ENCODE assay signal across 11 mouse cellular contexts in genomic region chr3:122128999-122129493, GRCm38 (mm10).
DNase-seq lines count a peak whose midpoint lies in the region; ATAC-seq and TF ChIP-seq lines count a peak whose summit lies in the region.
"Had no signal": no experiment of that assay in that cellular context is flagged by ENCODE, and none has a peak within 500 bp of the region (broad histone marks: within the 10 kb centered on the region; RNA-seq: fewer than 3 reads in every experiment).

No protein-coding gene starts in this region.

- no peak overlapping the region for H3K4me3 ChIP-seq in hindbrain, embryonic 10.5 days
- H3K4me3 ChIP-seq in neural tube, embryonic 13.5 days = no peak overlapping the region
- H3K4me3 ChIP-seq: embryonic facial prominence, embryonic 12.5 days; megakaryocyte, embryonic 14.5 days had no signal

- peak; percentile 14 for DNase-seq in layer of hippocampus, postnatal 10 days (ENCODE audit: low spot score in 2 of 2)
- DNase-seq in layer of hippocampus, adult 9-10 months (ENCODE audit: low spot score) = no peak
- DNase-seq in brain, embryonic 14.5 days (ENCODE audit: low read depth) = peak; percentile 73
- peak; percentile 17 for DNase-seq in hindbrain, embryonic 10.5 days (ENCODE audit: low spot score)
- DNase-seq in cerebellum, postnatal 14 days = no peak
- DNase-seq in cerebellum, adult 11 months = no peak

- WGBS in hindbrain, embryonic 10.5 days = 64% methylated on average over 17 of the region's 17 CpGs
- WGBS in neural tube, embryonic 13.5 days = 45% methylated on average over 17 of the region's 17 CpGs

- peaks cover 20% of the 10 kb centered on the region for H3K4me1 ChIP-seq in hindbrain, embryonic 10.5 days (replicated peaks)
- H3K4me1 ChIP-seq in neural tube, embryonic 13.5 days (replicated peaks) = peaks cover 13% of the 10 kb centered on the region

- no peak for TF ChIP-seq POLR2A in brain, embryonic 14.5 days (IDR thresholded peaks at IDR 0.05; ENCODE audit: borderline replicate concordance, extremely low read depth, insufficient read depth, insufficient read length, poor library complexity, severe bottlenecking)

- ATAC-seq in neural tube, embryonic 13.5 days (ENCODE audit: low read depth) = peak; percentile 48; the same call in 1 of the 2 replicates
- ATAC-seq: intestine, postnatal 0 days had no signal

- no peak for TF ChIP-seq CTCF in brain, embryonic 14.5 days (IDR thresholded peaks at IDR 0.05; ENCODE audit: borderline replicate concordance, extremely low read depth, insufficient read depth, insufficient read length)

- H3K27me3 ChIP-seq in hindbrain, embryonic 10.5 days (ENCODE audit: insufficient read depth, poor library complexity, severe bottlenecking) = no peaks in the 10 kb centered on the region
- no peaks in the 10 kb centered on the region for H3K27me3 ChIP-seq in neural tube, embryonic 13.5 days
- H3K27me3 ChIP-seq: embryonic facial prominence, embryonic 12.5 days; megakaryocyte, embryonic 14.5 days had no signal

- no peaks in the 10 kb centered on the region for H3K9me3 ChIP-seq in hindbrain, embryonic 10.5 days
- H3K9me3 ChIP-seq in neural tube, embryonic 13.5 days = no peaks in the 10 kb centered on the region
- H3K9me3 ChIP-seq: embryonic facial prominence, embryonic 12.5 days; megakaryocyte, embryonic 14.5 days had no signal

- H3K9ac ChIP-seq in neural tube, embryonic 13.5 days = no peak overlapping the region
- H3K9ac ChIP-seq: embryonic facial prominence, embryonic 12.5 days had no signal

- no peak overlapping the region for H3K27ac ChIP-seq in hindbrain, embryonic 10.5 days
- H3K27ac ChIP-seq in neural tube, embryonic 13.5 days (replicated peaks) = no peak overlapping the region; the same call in 1 of the 2 replicates
- H3K27ac ChIP-seq: embryonic facial prominence, embryonic 12.5 days had no signal

- no peaks in the 10 kb centered on the region for H3K36me3 ChIP-seq in hindbrain, embryonic 10.5 days
- no peaks in the 10 kb centered on the region for H3K36me3 ChIP-seq in neural tube, embryonic 13.5 days
- H3K36me3 ChIP-seq: embryonic facial prominence, embryonic 12.5 days had no signal

- peak overlapping the region; percentile 36 for H3K4me2 ChIP-seq in neural tube, embryonic 13.5 days
- H3K4me2 ChIP-seq: embryonic facial prominence, embryonic 12.5 days; liver, embryonic 11.5 days had no signal

Comparison
In these comparisons a context has a peak if more than half of its experiments do, and no peak if none do; other contexts are left out.
1. DNase-seq: peak in layer of hippocampus, postnatal 10 days (2 of 2), brain, embryonic 14.5 days (single experiment) and hindbrain, embryonic 10.5 days (single experiment); none in layer of hippocampus, adult 9-10 months (single experiment), cerebellum, postnatal 14 days (0 of 2) and cerebellum, adult 11 months (single experiment).